Mouse (Mus musculus) small intestine, adult 2 months (tissue): ENCODE results near the gene Strn3. TPM values are rescaled to one million over a fixed set of nuclear protein-coding genes. Genes with fewer than 3 reads are reported as not detected.

Experiments used
- H3K27ac ChIP-seq: fragments of 200-500 bp; 2 replicates; pipeline ENCODE4 v1.5.1; 2012; ENCODE audit warnings: low read depth, low read length, control low read depth, inconsistent platforms; ENCODE audit not compliant: insufficient read depth
- H3K27me3 ChIP-seq: fragments of 200-500 bp; 2 replicates; pipeline ENCODE4 v1.6.1; 2012; ENCODE audit warnings: mild to moderate bottlenecking, moderate library complexity, low read length, inconsistent platforms; ENCODE audit not compliant: control insufficient read depth, insufficient read depth
- H3K36me3 ChIP-seq: fragments of 200-500 bp; 2 replicates; pipeline ENCODE4 v1.6.1; 2012; ENCODE audit warnings: mild to moderate bottlenecking, low read length, control low read depth, inconsistent platforms; ENCODE audit not compliant: control insufficient read depth, insufficient read depth
- H3K4me1 ChIP-seq: fragments of 200-500 bp; 2 replicates; pipeline ENCODE4 v1.6.1; 2012; ENCODE audit warnings: low read length, inconsistent platforms, mixed read lengths; ENCODE audit not compliant: control insufficient read depth, insufficient read depth, insufficient read length
- H3K4me3 ChIP-seq: fragments of 200-500 bp; 2 replicates; pipeline ENCODE4 v1.5.1; 2012; ENCODE audit warnings: low read depth, mild to moderate bottlenecking, control low read depth, inconsistent platforms, low read length, moderate library complexity
- CTCF ChIP-seq: fragments of 200-500 bp; IDR thresholded peaks from 2 replicates; pipeline ENCODE4 v1.5.1; 2012; ENCODE audit warnings: low read depth, mild to moderate bottlenecking, control low read depth, inconsistent platforms, low read length, moderate library complexity, mixed read lengths; ENCODE audit not compliant: insufficient replicate concordance, insufficient read length; ENCODE audit errors: extremely low read depth
- POLR2A ChIP-seq: fragments of 200-500 bp; IDR thresholded peaks from 2 replicates; pipeline ENCODE4 v1.6.1; 2012; ENCODE audit warnings: low read depth, mild to moderate bottlenecking, control low read depth, inconsistent platforms, low read length, moderate library complexity
- WGBS: fragments of 180-500 bp; shearing (Covaris S2); methylation state at CpG from one replicate; pipeline ENCODE4 v1.1.7; 2018; 5-methylcytosine and 5-hydroxymethylcytosine counted together
- polyA plus RNA-seq: library from polyadenylated mRNA; depleted of rRNA; stranded (reverse); fragments of >200 nt; gene quantifications from 2 replicates; pipeline ENCODE4 v1.2.3, GENCODE M21; 2012

The Strn3 gene
- polyA plus RNA-seq, 1 experiment: 9.6 TPM

DNA sequence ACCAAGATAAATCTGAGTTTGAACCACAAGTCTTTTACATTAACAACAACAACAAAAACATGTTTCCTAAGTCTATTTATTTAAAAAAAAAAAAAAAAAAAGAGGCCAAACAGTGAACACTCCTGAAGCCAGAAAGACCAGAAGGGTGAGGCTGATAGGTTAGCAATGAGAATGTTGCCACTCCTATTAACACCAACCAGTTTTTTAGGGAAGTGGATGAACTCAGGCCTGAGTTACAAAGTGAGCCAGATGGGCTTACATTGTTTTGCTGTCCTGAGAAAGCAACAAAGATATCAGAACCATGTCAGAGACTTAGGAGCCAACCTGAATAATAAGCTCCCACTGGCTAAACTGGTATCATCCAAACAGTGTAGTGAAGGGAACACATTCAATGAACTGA, 71.1 kb downstream of the Strn3 start:
- no peak overlapping the region for H3K4me3 ChIP-seq
- H3K4me1 ChIP-seq: no peaks in the 10 kb centered on the region
- H3K27ac ChIP-seq: no peak overlapping the region
- peaks cover 22% of the 10 kb centered on the region for H3K36me3 ChIP-seq
- no peak for TF ChIP-seq CTCF
- TF ChIP-seq POLR2A: no peak
- H3K27me3 ChIP-seq: no peaks in the 10 kb centered on the region

DNA sequence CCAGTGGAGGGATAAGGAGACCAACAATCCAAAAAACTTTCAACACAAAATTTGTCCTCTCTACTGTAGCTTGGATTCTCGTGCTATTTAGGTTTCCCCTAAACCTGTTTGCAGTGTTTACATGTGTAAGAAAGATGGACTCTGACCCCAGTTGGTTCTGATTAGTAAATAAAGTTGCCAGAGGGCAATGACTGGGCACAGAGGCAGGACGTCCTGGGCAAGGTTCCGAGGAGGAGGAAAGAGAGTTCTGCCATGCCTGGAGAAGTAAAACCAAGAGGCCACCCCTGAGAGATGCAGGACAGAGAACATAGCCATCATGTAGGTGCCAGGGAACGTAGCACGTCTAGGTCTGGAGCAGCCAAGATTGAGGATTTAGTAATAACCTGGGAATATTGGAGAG, 79.3 kb downstream of the Strn3 start:
- Histone ChIP-seq H3K27ac (no peak overlapping the region), H3K27me3 (no peaks in the 10 kb centered on the region), H3K36me3 (peaks cover 22% of the 10 kb centered on the region), H3K4me3 (no peak overlapping the region), H3K4me1 (peaks cover 2% of the 10 kb centered on the region; the same call in 1 of the 2 replicates)
- WGBS: 62% methylated on average over 5 of the region's 5 CpGs
- TF ChIP-seq POLR2A (no peak), CTCF (no peak)

DNA sequence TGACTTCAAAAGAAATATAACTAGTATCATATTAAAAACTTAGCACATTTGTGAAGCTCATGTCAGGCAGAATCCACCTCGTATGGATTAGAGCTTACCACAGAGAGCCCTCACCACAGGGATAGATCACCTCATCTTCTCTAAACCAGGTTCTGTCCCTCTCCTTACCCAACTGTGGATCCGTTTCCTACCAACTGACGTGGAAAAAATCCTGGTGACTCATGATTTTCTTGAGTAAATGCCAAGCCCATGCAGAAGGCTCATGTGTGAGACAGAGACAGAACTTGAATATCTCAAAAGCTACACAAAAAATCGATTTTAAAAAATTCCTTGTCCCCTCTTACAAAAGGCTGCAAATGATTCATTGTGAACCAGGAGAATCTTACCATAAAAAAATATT, 85.6 kb downstream of the Strn3 start:
- no peak for TF ChIP-seq POLR2A
- TF ChIP-seq CTCF: no peak
- Histone ChIP-seq H3K36me3 (peaks cover 11% of the 10 kb centered on the region), H3K4me3 (no peak overlapping the region), H3K4me1 (no peaks in the 10 kb centered on the region), H3K27ac (no peak overlapping the region), H3K27me3 (no peaks in the 10 kb centered on the region)
- WGBS: 78% methylated on average over 4 of the region's 4 CpGs

DNA sequence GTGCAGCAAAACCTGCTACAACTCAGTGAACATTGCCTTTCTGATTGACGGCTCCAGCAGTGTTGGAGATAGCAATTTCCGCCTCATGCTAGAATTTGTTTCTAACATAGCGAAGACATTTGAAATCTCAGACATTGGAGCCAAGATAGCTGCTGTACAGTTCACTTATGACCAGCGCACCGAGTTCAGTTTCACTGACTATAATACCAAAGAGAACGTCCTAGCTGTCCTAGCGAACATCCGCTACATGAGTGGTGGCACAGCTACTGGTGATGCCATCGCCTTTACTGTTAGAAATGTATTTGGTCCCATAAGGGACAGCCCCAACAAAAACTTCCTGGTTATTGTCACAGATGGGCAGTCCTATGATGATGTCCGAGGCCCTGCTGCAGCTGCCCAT, 88.4 kb downstream of the Strn3 start:
- H3K27me3 ChIP-seq: no peaks in the 10 kb centered on the region
- no peaks in the 10 kb centered on the region for H3K4me1 ChIP-seq
- no peak for TF ChIP-seq POLR2A
- no peak for TF ChIP-seq CTCF
- 96% methylated on average over 10 of the region's 10 CpGs for WGBS
- H3K27ac ChIP-seq: no peak overlapping the region
- H3K4me3 ChIP-seq: no peak overlapping the region
- peaks cover 5% of the 10 kb centered on the region for H3K36me3 ChIP-seq

DNA sequence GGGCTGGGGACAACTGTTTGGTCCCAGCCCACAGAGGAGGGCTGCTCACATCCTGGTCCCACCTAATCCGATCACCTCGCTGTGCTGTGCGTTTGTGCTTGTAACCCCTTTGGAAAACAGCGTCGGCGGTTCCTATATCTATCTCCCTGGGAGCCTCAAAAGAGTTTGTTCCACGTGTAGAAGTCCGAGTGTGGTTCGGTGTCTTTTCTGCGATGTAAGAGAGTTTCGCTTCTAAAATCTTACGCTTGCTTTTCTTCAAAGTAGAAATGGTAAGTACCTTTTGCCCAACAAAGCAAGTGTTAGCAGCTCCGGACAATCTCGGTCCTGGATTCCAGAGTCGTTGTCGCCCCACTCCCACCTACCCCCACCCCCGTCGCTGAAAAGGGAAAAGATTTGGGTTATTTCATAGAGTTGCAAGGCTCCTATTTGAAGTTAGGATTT, 97.6 kb downstream of the Strn3 start:
- peak overlapping the region; percentile 61 for H3K4me3 ChIP-seq
- peaks cover 13% of the 10 kb centered on the region for H3K4me1 ChIP-seq
- no peaks in the 10 kb centered on the region for H3K36me3 ChIP-seq
- H3K27me3 ChIP-seq: peaks cover 34% of the 10 kb centered on the region
- no peak for TF ChIP-seq CTCF
- no peak overlapping the region for H3K27ac ChIP-seq
- 3% methylated on average over 18 of the region's 18 CpGs for WGBS

GRCm38 (mm10) chr12:51593229-51594029, 98.3 kb downstream of the Strn3 start, which contains the start of gene Coch:
Gene Coch (plus strand): TSS chr12:51593341.
- H3K36me3 ChIP-seq: no peaks in the 10 kb centered on the region
- H3K4me1 ChIP-seq: peaks cover 13% of the 10 kb centered on the region
- 1% methylated on average over 75 of the region's 79 CpGs for WGBS
- TF ChIP-seq POLR2A (no peak), CTCF (no peak)
- H3K27ac ChIP-seq: no peak within 1 kb of the TSS
- peaks cover 34% of the 10 kb centered on the region for H3K27me3 ChIP-seq
- H3K4me3 ChIP-seq: peak within 1 kb of the TSS; percentile 61

- WGBS: 3% methylated on average over 21 of the region's 21 CpGs
- Histone ChIP-seq H3K27ac (no peak overlapping the region), H3K27me3 (peaks cover 34% of the 10 kb centered on the region), H3K4me1 (peaks cover 13% of the 10 kb centered on the region), H3K36me3 (no peaks in the 10 kb centered on the region), H3K4me3 (peak overlapping the region; percentile 61)
- TF ChIP-seq CTCF (no peak), POLR2A (no peak)
Observed at GRCm38 (mm10) chr12:51592888-51593228, 98.8 kb downstream of the Strn3 start.
